Mouse (Mus musculus) lung, embryonic 14.5 days (tissue): ENCODE results near the gene Fndc9. TPM values are rescaled to one million over a fixed set of nuclear protein-coding genes. Genes with fewer than 3 reads are reported as not detected.
A peak's percentile ranks its signal among the peaks of the same experiment; 100 is the strongest.

Experiments
- ATAC-seq: fragments of 200-750 bp; cut with Nextera tagmentation; 2 replicates; pipeline ENCODE4 v1.8.0; 2017; ENCODE audit warnings: mild to moderate bottlenecking, moderate TSS enrichment, moderate library complexity; ENCODE audit not compliant: insufficient read depth
- DNase-seq: peaks from one replicate; pipeline ENCODE4 v3.0.0-alpha.2; 2015
- H3K27ac ChIP-seq: fragments of 300-500 bp; sonication (generic); 2 replicates; pipeline ENCODE4 v1.5.1; 2014; ENCODE audit warnings: low read depth, mild to moderate bottlenecking, moderate library complexity
- H3K27me3 ChIP-seq: fragments of 300-500 bp; sonication (generic); 2 replicates; pipeline ENCODE4 v1.6.1; 2014; ENCODE audit warnings: low read length, control low read depth; ENCODE audit not compliant: insufficient read depth
- H3K36me3 ChIP-seq: fragments of 300-500 bp; sonication (generic); 2 replicates; pipeline ENCODE4 v1.6.1; 2014; ENCODE audit warnings: control low read depth; ENCODE audit not compliant: insufficient read depth
- H3K4me1 ChIP-seq: fragments of 300-500 bp; sonication (generic); 2 replicates; pipeline ENCODE4 v1.6.1; 2014; ENCODE audit warnings: antibody characterized with exemption, control low read depth; ENCODE audit not compliant: insufficient read depth
- H3K4me2 ChIP-seq: fragments of 300-500 bp; sonication (generic); 2 replicates; pipeline ENCODE4 v1.6.1; 2014; ENCODE audit warnings: mild to moderate bottlenecking
- H3K4me3 ChIP-seq: fragments of 300-500 bp; sonication (generic); 2 replicates; pipeline ENCODE4 v1.5.1; 2014; ENCODE audit warnings: low read depth, low read length
- H3K9ac ChIP-seq: fragments of 300-500 bp; sonication (generic); 2 replicates; pipeline ENCODE4 v1.6.1; 2014
- H3K9me3 ChIP-seq: fragments of 300-500 bp; sonication (generic); 2 replicates; pipeline ENCODE4 v1.6.1; 2016; ENCODE audit warnings: low read depth, low read length, control low read depth
- CTCF ChIP-seq: IDR thresholded peaks from 2 replicates; pipeline ENCODE4 v1.5.1; 2016; ENCODE audit warnings: antibody characterized with exemption, low read depth
- WGBS: fragments of 180-500 bp; shearing (Covaris S2); extraction: QIAGEN DNeasy Blood & Tissue Kit; methylation state at CpG from one replicate; pipeline ENCODE4 v1.1.7; 2014; 5-methylcytosine and 5-hydroxymethylcytosine counted together
- polyA plus RNA-seq: library from polyadenylated mRNA; unstranded; fragments of >200 nt; fragmentation: Nextera tagmentation; extraction: Ambion mirVana; gene quantifications from 2 replicates; pipeline ENCODE4 v1.2.1, GENCODE M21; 2014

The Fndc9 gene
- polyA plus RNA-seq, 1 experiment from 2014 or later: not detected

- DNase-seq (no peak), ATAC-seq (no peak)
- Histone ChIP-seq H3K4me2 (no peak overlapping the region), H3K4me1 (peaks cover 23% of the 10 kb centered on the region), H3K36me3 (no peaks in the 10 kb centered on the region), H3K4me3 (no peak overlapping the region), H3K9ac (no peak overlapping the region), H3K27me3 (no peaks in the 10 kb centered on the region), H3K27ac (no peak overlapping the region), H3K9me3 (no peaks in the 10 kb centered on the region)
- 88% methylated on average over 9 of the region's 9 CpGs for whole genome bisulfite sequencing
- TF ChIP-seq CTCF: no peak
Observed at GRCm38 (mm10) chr11:46217686-46218085, 17.6 kb upstream of the Fndc9 start.

GRCm38 (mm10) chr11:46218584-46218983, 16.7 kb upstream of the Fndc9 start:
- no peak overlapping the region for H3K27ac ChIP-seq
- DNase-seq: no peak

GRCm38 (mm10) chr11:46219380-46219779, 16.0 kb upstream of the Fndc9 start:
- no peak overlapping the region for H3K27ac ChIP-seq
- peaks cover 7% of the 10 kb centered on the region for H3K4me1 ChIP-seq
- H3K9ac ChIP-seq: no peak overlapping the region
- no peak for DNase-seq
- TF ChIP-seq CTCF: no peak
- no peaks in the 10 kb centered on the region for H3K9me3 ChIP-seq
- no peak overlapping the region for H3K4me2 ChIP-seq
- no peak overlapping the region for H3K4me3 ChIP-seq
- no peak for ATAC-seq
- no peaks in the 10 kb centered on the region for H3K27me3 ChIP-seq
- H3K36me3 ChIP-seq: no peaks in the 10 kb centered on the region
- WGBS: 80% methylated on average over 9 of the region's 9 CpGs

More at GRCm38 (mm10) chr11:46218584-46218983, 16.7 kb upstream of the Fndc9 start:
- no peak for TF ChIP-seq CTCF
- 49% methylated on average over 5 of the region's 5 CpGs for WGBS
- H3K36me3 ChIP-seq: no peaks in the 10 kb centered on the region
- H3K9me3 ChIP-seq: no peaks in the 10 kb centered on the region
- no peak overlapping the region for H3K4me2 ChIP-seq
- no peaks in the 10 kb centered on the region for H3K27me3 ChIP-seq
- peaks cover 14% of the 10 kb centered on the region for H3K4me1 ChIP-seq
- no peak overlapping the region for H3K4me3 ChIP-seq
- H3K9ac ChIP-seq: no peak overlapping the region
- ATAC-seq: no peak

DNA sequence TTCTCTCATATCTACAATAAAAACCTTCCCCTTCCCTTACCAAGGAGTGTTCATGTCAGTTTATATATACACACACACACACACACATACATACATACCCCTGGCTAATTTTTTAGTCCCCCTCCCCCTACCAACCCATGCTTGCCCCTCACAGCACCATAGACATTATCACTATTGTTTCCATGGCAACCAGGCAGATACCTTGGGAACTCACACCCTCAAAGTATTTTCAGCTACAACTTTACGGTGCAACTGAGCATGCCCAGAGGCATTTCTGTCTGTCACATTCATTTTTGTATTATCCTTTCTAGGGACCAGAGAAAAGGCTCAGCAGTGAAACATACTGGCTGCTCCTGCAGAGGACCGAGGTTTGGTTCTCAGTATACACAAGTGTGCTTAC, 15.1 kb upstream of the Fndc9 start:
- Histone ChIP-seq H3K27me3 (no peaks in the 10 kb centered on the region), H3K4me1 (no peaks in the 10 kb centered on the region), H3K4me2 (no peak overlapping the region), H3K4me3 (no peak overlapping the region), H3K27ac (no peak overlapping the region), H3K36me3 (no peaks in the 10 kb centered on the region), H3K9ac (no peak overlapping the region), H3K9me3 (no peaks in the 10 kb centered on the region)
- DNase-seq: no peak
- TF ChIP-seq CTCF: no peak
- 70% methylated on average over 2 of the region's 2 CpGs for WGBS
- no peak for ATAC-seq

DNA sequence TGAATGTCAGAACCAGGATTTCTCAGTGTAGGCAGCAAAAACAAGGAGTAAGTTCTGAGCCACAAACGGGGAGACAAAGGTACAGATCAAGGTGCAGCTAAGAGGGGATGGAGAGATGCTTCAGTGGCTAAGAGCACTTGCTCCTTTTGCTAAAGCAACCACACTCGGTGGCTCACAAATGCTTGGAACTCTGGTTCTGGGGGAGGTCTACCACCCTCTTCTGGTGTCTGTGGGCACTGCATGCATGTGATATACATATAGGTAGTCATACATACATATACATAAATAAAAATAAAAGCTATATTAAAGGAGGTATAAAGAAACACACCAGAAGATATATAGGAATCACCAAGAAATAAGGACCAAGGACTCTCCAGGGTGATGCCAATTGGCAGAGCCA, 11.8 kb upstream of the Fndc9 start:
- H3K27me3 ChIP-seq: no peaks in the 10 kb centered on the region
- no peaks in the 10 kb centered on the region for H3K4me1 ChIP-seq
- H3K4me2 ChIP-seq: no peak overlapping the region
- no peak for DNase-seq
- TF ChIP-seq CTCF: 0 out of 2 replicates have a peak, but pooled peaks have one; percentile 39
- ATAC-seq: no peak
- no peak overlapping the region for H3K9ac ChIP-seq
- H3K9me3 ChIP-seq: no peaks in the 10 kb centered on the region
- no peaks in the 10 kb centered on the region for H3K36me3 ChIP-seq
- H3K27ac ChIP-seq: no peak overlapping the region
- 72% methylated on average over 2 of the region's 2 CpGs for WGBS
- no peak overlapping the region for H3K4me3 ChIP-seq

DNA sequence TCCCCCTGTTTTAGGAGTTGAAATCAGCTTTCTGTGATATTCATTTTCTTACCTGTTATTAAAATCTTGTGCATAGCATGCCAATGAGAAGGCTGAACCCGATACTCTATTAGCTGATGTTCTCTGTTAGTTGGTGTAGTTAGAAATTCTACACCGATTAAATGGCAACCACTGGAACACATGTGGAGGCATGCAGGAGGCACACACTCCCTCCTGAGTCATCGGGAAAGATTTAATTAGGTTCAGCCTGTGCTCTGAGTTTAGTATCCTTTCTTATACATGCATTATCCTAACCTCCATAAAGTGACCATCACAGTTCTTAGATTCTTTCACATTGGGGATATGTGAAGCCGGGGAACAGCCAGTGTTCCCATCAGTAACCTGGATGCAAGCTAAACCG, 10.0 kb upstream of the Fndc9 start:
- WGBS: 83% methylated on average over 5 of the region's 5 CpGs
- Histone ChIP-seq H3K9me3 (no peaks in the 10 kb centered on the region), H3K36me3 (no peaks in the 10 kb centered on the region), H3K4me1 (no peaks in the 10 kb centered on the region), H3K9ac (no peak overlapping the region), H3K4me3 (no peak overlapping the region), H3K27ac (no peak overlapping the region), H3K27me3 (no peaks in the 10 kb centered on the region), H3K4me2 (no peak overlapping the region)
- TF ChIP-seq CTCF: no peak
- no peak for ATAC-seq
- no peak for DNase-seq

DNA sequence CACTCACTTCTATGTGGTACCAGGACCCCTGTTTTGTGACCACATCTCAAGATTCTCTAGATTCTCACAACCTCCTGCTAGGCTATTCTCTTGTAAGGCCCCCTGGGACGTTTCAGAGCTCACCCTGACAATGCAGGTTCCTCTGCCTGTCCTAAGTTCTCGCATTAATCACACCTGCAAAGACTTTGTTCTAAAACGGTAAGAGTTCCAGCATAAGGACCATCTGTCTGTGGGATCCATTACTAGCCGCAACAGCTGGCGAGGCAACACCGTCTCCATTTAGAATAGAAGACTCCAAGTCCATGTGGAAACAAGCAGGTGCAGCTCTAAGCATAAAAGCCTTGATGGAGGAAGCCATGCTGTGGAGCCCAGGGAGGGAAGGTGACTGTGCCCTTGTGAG, 5.1 kb upstream of the Fndc9 start:
- Histone ChIP-seq H3K9me3 (no peaks in the 10 kb centered on the region), H3K27ac (no peak overlapping the region), H3K4me3 (no peak overlapping the region), H3K9ac (no peak overlapping the region), H3K4me2 (no peak overlapping the region), H3K4me1 (no peaks in the 10 kb centered on the region), H3K27me3 (no peaks in the 10 kb centered on the region), H3K36me3 (no peaks in the 10 kb centered on the region)
- no peak for DNase-seq
- whole genome bisulfite sequencing: 71% methylated on average over 6 of the region's 6 CpGs
- ATAC-seq: no peak
- TF ChIP-seq CTCF: no peak

DNA sequence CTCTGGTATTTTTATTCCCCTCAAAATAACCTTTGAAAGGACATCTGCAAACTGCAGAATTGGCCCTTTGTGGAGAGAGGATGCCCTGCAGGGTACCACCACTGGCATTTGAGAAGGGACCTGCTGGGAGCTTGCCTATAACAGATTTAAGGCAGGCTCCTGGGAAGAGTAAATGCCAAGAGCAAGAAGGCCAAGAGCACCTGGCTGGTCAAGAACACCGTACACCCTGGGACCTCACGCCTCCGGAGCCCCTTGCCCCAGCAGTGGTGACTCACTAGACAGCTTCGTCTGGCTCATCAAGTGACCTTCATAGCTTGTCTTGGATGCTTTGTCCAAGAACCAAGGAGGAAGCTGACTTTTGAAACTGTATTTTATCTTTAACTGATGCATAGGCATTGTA, 2.5 kb upstream of the Fndc9 start:
- H3K4me3 ChIP-seq: no peak overlapping the region
- 89% methylated on average over 4 of the region's 4 CpGs for WGBS
- TF ChIP-seq CTCF: no peak
- no peak overlapping the region for H3K27ac ChIP-seq
- H3K4me2 ChIP-seq: no peak overlapping the region
- H3K27me3 ChIP-seq: no peaks in the 10 kb centered on the region
- no peaks in the 10 kb centered on the region for H3K9me3 ChIP-seq
- H3K36me3 ChIP-seq: no peaks in the 10 kb centered on the region
- ATAC-seq: no peak
- no peaks in the 10 kb centered on the region for H3K4me1 ChIP-seq
- DNase-seq: no peak
- H3K9ac ChIP-seq: no peak overlapping the region
